Mouse (Mus musculus): ENCODE measurements around the gene Golga5. TPM values are rescaled to one million over a fixed set of nuclear protein-coding genes. Genes with fewer than 3 reads are reported as not detected.

Golga5 gene
- polyA plus RNA-seq, 1 experiment, result 27.4 TPM

- no peaks in the 10 kb centered on the region for H3K27me3 ChIP-seq (ENCODE audit: control insufficient read depth, insufficient read depth, low read length)
- 98% methylated on average over 2 of the region's 2 CpGs for WGBS
- no peak for TF ChIP-seq POLR2A (IDR thresholded peaks at IDR 0.05; ENCODE audit: borderline replicate concordance, insufficient read depth, low read length)
- no peak for TF ChIP-seq CTCF (IDR thresholded peaks at IDR 0.05; ENCODE audit: borderline replicate concordance, insufficient read depth, low read depth, low read length)
- H3K4me3 ChIP-seq (replicated peaks; ENCODE audit: insufficient read depth, low read depth, low read length), result no peak overlapping the region
- no peaks in the 10 kb centered on the region for H3K4me1 ChIP-seq (ENCODE audit: control insufficient read depth, insufficient read depth, low read length)
- no peak overlapping the region for H3K27ac ChIP-seq (ENCODE audit: insufficient read depth, low read length)
- DNase-seq, result no peak
Measured at GRCm38 (mm10) chr12:102501038-102501437, 32.1 kb downstream of the Golga5 start.

DNA sequence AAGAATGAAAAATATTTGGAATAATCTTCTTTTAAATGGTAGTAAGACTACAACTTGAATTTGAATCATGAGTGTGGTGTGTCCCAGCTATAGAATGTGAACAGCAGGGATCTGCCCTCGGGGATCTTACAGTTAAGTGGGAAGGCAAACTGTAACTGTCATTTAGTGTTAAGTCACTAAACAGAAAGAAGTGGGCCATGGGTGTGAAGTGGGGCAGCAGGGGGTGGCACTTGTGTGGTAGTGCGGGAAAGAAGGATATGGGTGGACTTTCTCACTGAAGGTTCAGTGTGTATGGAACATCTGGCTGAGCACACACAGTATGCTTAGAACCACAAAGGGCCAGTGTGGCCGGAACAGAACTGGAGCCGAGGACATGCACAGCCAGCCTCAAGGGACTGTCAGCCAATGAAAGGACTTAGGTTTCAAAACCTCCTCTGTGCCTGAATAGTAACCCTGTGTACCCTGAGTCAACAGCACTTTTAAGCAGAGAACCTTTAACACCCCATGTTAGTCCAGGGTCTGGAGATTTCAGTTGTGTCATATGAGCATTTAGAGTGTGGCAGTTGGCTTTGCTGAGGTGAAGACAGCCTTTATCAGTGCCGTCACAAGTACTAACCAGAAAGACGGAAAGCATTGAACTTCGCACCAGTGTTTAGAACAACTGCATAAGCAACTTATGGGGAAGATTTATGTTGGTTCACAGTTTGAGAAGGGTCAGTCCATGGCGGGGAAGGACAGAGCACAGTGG is 33.1 kb downstream of the Golga5 start:
- no peak for DNase-seq
- H3K4me1 ChIP-seq (ENCODE audit: control insufficient read depth, insufficient read depth, low read length), result no peaks in the 10 kb centered on the region
- TF ChIP-seq POLR2A (IDR thresholded peaks at IDR 0.05; ENCODE audit: borderline replicate concordance, insufficient read depth, low read length), result no peak
- no peak for TF ChIP-seq CTCF (IDR thresholded peaks at IDR 0.05; ENCODE audit: borderline replicate concordance, insufficient read depth, low read depth, low read length)
- H3K27me3 ChIP-seq (ENCODE audit: control insufficient read depth, insufficient read depth, low read length), result no peaks in the 10 kb centered on the region
- no peak overlapping the region for H3K4me3 ChIP-seq (replicated peaks; ENCODE audit: insufficient read depth, low read depth, low read length)
- 87% methylated on average over 8 of the region's 8 CpGs for WGBS
- no peak overlapping the region for H3K27ac ChIP-seq (ENCODE audit: insufficient read depth, low read length)

DNA sequence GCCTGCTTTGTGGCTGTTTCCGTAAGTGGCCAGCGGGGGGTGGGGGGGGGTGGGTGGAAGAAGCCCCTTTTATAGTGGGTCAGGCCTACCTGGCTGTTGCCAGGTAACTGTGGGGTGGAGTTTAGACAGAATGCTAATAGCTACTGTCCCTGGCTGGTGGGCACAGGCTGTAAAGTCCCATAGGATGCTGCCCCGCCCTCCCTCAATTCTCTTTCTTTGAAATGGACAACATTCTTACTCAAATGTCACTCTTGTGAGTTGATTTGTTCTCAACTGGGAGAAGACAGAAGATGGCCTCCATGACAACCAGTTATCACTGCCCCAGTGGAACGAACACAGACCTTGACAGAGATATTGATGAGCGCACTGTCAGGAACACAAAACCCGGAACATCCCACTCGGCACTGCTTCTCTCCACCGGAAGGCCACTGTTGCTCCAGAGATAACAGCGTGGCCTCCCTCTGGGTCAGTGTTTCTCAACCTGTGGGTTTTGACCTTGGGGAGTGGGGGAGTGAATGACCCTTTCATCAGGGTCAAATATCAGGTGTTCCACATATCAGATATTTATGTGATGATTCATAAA is 36.3 kb downstream of the Golga5 start:
- Histone ChIP-seq H3K27me3 (ENCODE audit: control insufficient read depth, insufficient read depth, low read length) (no peaks in the 10 kb centered on the region), H3K4me1 (ENCODE audit: control insufficient read depth, insufficient read depth, low read length) (0 out of 2 replicates have a peak, but pooled peaks cover 3% of the 10 kb centered on the region), H3K4me3 (replicated peaks; ENCODE audit: insufficient read depth, low read depth, low read length) (no peak overlapping the region), H3K27ac (ENCODE audit: insufficient read depth, low read length) (no peak overlapping the region)
- no peak for DNase-seq
- 86% methylated on average over 9 of the region's 9 CpGs for WGBS
- TF ChIP-seq CTCF (IDR thresholded peaks at IDR 0.05; ENCODE audit: borderline replicate concordance, insufficient read depth, low read depth, low read length) (no peak), POLR2A (IDR thresholded peaks at IDR 0.05; ENCODE audit: borderline replicate concordance, insufficient read depth, low read length) (no peak)

DNA sequence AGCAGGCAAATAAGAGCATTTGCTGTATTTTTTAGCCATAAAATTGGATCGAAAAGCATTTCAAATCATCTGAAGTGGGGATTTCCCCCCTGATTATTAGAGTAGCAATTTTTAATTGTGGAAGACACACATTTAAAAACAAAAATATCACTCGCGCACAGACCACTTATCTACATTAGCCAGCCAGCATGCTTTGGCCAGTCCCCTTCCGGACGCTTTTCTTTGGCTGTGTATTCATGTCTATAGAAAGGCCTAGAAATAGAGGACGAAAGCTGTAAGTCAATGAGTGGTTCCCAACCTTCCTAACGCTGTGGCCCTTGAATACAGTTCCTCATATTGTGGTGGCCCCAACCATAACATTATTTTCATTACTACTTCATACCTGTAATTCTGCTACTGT is 37.0 kb downstream of the Golga5 start:
- Histone ChIP-seq H3K4me3 (replicated peaks; ENCODE audit: insufficient read depth, low read depth, low read length) (no peak overlapping the region), H3K27ac (ENCODE audit: insufficient read depth, low read length) (no peak overlapping the region), H3K27me3 (ENCODE audit: control insufficient read depth, insufficient read depth, low read length) (no peaks in the 10 kb centered on the region), H3K4me1 (ENCODE audit: control insufficient read depth, insufficient read depth, low read length) (peaks cover 7% of the 10 kb centered on the region)
- no peak for TF ChIP-seq POLR2A (IDR thresholded peaks at IDR 0.05; ENCODE audit: borderline replicate concordance, insufficient read depth, low read length)
- no peak for TF ChIP-seq CTCF (IDR thresholded peaks at IDR 0.05; ENCODE audit: borderline replicate concordance, insufficient read depth, low read depth, low read length)
- WGBS, result 97% methylated on average over 7 of the region's 7 CpGs
- no peak for DNase-seq

DNA sequence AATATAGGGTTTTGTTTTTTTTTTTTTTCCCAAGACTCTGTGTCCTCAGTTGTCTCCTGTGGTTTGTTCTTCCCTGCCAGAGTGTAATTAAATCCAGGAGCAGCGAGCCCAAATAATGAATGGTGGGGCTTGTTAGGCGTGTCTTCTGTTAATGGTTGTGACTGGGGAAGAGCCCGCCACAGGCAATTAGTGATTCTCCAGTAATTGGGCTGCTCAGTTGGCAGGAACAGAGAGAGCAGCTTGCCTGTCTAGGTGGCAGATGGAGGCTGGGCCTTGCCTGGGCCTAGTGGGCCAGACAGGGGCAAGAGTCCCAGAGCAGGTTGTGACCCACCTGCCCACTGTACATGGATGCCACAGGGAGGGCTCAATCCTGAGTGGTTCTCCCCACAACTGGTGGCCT is 42.4 kb downstream of the Golga5 start:
- Histone ChIP-seq H3K27me3 (ENCODE audit: control insufficient read depth, insufficient read depth, low read length) (no peaks in the 10 kb centered on the region), H3K27ac (ENCODE audit: insufficient read depth, low read length) (no peak overlapping the region), H3K4me1 (ENCODE audit: control insufficient read depth, insufficient read depth, low read length) (peaks cover 15% of the 10 kb centered on the region), H3K4me3 (replicated peaks; ENCODE audit: insufficient read depth, low read depth, low read length) (no peak overlapping the region)
- TF ChIP-seq CTCF (IDR thresholded peaks at IDR 0.05; ENCODE audit: borderline replicate concordance, insufficient read depth, low read depth, low read length) (no peak), POLR2A (IDR thresholded peaks at IDR 0.05; ENCODE audit: borderline replicate concordance, insufficient read depth, low read length) (no peak)
- peak; percentile 76 to 84 for DNase-seq
- WGBS, result 5% methylated on average over 3 of the region's 3 CpGs

GRCm38 (mm10) chr12:102514151-102514550 is 45.2 kb downstream of the Golga5 start:
- 86% methylated on average over 6 of the region's 6 CpGs for WGBS
- no peak overlapping the region for H3K27ac ChIP-seq (ENCODE audit: insufficient read depth, low read length)
- H3K4me1 ChIP-seq (ENCODE audit: control insufficient read depth, insufficient read depth, low read length), result peaks cover 15% of the 10 kb centered on the region
- no peak overlapping the region for H3K4me3 ChIP-seq (replicated peaks; ENCODE audit: insufficient read depth, low read depth, low read length)
- no peak for TF ChIP-seq CTCF (IDR thresholded peaks at IDR 0.05; ENCODE audit: borderline replicate concordance, insufficient read depth, low read depth, low read length)
- TF ChIP-seq POLR2A (IDR thresholded peaks at IDR 0.05; ENCODE audit: borderline replicate concordance, insufficient read depth, low read length), result no peak
- DNase-seq, result no peak
- H3K27me3 ChIP-seq (ENCODE audit: control insufficient read depth, insufficient read depth, low read length), result no peaks in the 10 kb centered on the region

- 87% methylated on average over 6 of the region's 6 CpGs for WGBS
Measured at GRCm38 (mm10) chr12:102514751-102515150, 45.8 kb downstream of the Golga5 start.

DNA sequence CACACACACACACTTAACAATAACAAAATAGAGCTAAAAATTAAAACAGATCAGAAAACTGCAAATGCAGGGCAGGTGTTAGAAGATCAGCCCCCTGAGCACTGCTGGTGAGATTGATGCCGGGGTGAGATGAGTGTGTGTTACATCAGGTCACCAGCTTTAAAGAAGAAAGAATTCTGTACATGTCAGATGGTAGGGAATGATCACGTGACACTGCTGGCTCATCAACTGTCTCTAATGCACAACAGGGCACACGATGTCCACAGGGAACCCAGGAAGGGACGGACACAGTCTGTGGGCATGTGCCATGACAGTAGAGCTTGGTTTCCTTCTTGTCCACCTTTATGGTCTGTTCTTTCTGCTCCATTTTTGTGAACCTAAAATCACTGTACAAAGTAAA is 47.2 kb downstream of the Golga5 start:
- no peak for DNase-seq
- Histone ChIP-seq H3K27me3 (ENCODE audit: control insufficient read depth, insufficient read depth, low read length) (no peaks in the 10 kb centered on the region), H3K27ac (ENCODE audit: insufficient read depth, low read length) (no peak overlapping the region), H3K4me3 (replicated peaks; ENCODE audit: insufficient read depth, low read depth, low read length) (no peak overlapping the region), H3K4me1 (ENCODE audit: control insufficient read depth, insufficient read depth, low read length) (peaks cover 6% of the 10 kb centered on the region; the same call in 1 of the 2 replicates)
- TF ChIP-seq POLR2A (IDR thresholded peaks at IDR 0.05; ENCODE audit: borderline replicate concordance, insufficient read depth, low read length), result no peak
- TF ChIP-seq CTCF (IDR thresholded peaks at IDR 0.05; ENCODE audit: borderline replicate concordance, insufficient read depth, low read depth, low read length), result no peak
- 41% methylated on average over 4 of the region's 4 CpGs for WGBS

More at GRCm38 (mm10) chr12:102514751-102515150, 45.8 kb downstream of the Golga5 start:
- Histone ChIP-seq H3K4me3 (replicated peaks; ENCODE audit: insufficient read depth, low read depth, low read length) (no peak overlapping the region), H3K27me3 (ENCODE audit: control insufficient read depth, insufficient read depth, low read length) (no peaks in the 10 kb centered on the region), H3K4me1 (ENCODE audit: control insufficient read depth, insufficient read depth, low read length) (peaks cover 14% of the 10 kb centered on the region), H3K27ac (ENCODE audit: insufficient read depth, low read length) (no peak overlapping the region)
- no peak for TF ChIP-seq CTCF (IDR thresholded peaks at IDR 0.05; ENCODE audit: borderline replicate concordance, insufficient read depth, low read depth, low read length)
- TF ChIP-seq POLR2A (IDR thresholded peaks at IDR 0.05; ENCODE audit: borderline replicate concordance, insufficient read depth, low read length), result no peak
- DNase-seq, result no peak

All from cerebellum, adult 2 months (tissue).